Mouse (Mus musculus) C2C12 (cell line): ENCODE measurements around the gene Nt5dc1.

ENCODE experiments used
- CEBPB ChIP-seq: IDR thresholded peaks from one replicate; pipeline ENCODE4 v1.6.1; 2011; ENCODE audit warnings: low read depth, mild to moderate bottlenecking, control low read depth, moderate library complexity
- CTCF ChIP-seq: IDR thresholded peaks from one replicate; pipeline ENCODE4 v1.5.1; 2011; ENCODE audit not compliant: control insufficient read depth, insufficient read depth, insufficient read length
- FOSL1 ChIP-seq: IDR thresholded peaks from one replicate; pipeline ENCODE4 v1.8.0; 2011; ENCODE audit warnings: mild to moderate bottlenecking, low read length; ENCODE audit not compliant: poor library complexity, insufficient read depth, severe bottlenecking
- MAX ChIP-seq: IDR thresholded peaks from one replicate; pipeline ENCODE4 v1.6.1; 2011; ENCODE audit warnings: mild to moderate bottlenecking, control low read depth
- MYOD1 ChIP-seq: IDR thresholded peaks from one replicate; pipeline ENCODE4 v1.6.1; 2011; ENCODE audit warnings: low read depth; ENCODE audit not compliant: control insufficient read depth, insufficient read length
- MYOG ChIP-seq: IDR thresholded peaks from one replicate; pipeline ENCODE4 v1.6.1; 2011; ENCODE audit not compliant: control insufficient read depth, insufficient read length; ENCODE audit errors: extremely low read depth
- USF1 ChIP-seq: IDR thresholded peaks from one replicate; pipeline ENCODE4 v1.6.1; 2011; ENCODE audit warnings: low read depth, mild to moderate bottlenecking, control low read depth, moderate library complexity

DNA sequence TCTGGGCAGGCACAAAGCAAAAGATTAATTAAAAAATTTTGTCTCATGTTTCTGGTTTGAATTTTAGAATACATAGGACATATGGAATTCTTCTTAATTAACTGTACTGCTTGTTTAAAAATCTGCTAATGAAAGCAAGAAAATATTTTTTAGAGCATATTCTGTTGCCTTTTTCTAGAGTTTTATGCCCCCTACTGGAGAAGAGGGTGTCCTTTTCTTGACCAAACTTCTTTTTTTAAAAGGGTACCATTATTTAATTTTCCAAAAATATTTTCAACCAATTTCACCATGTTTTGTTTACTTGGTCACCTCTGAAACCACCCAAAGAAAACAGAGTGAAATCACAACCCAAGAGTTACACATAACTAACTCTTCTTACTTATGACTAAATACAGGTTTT lies 19.1 kb downstream of the Nt5dc1 start:
- TF ChIP-seq MYOG, result no peak
- no peak for TF ChIP-seq CTCF
- no peak for TF ChIP-seq MYOD1
- no peak for TF ChIP-seq USF1
- TF ChIP-seq CEBPB, result no peak
- TF ChIP-seq MAX, result no peak
- no peak for TF ChIP-seq FOSL1
